Mouse (Mus musculus) retina, postnatal 7 days (tissue): ENCODE results near the gene Kif26a.

Source experiments
- DNase-seq: peaks from one replicate; pipeline ENCODE4 v3.0.0-alpha.2; 2012; ENCODE audit warnings: low read depth, low spot score

The Kif26a gene

GRCm38 (mm10) chr12:112217681-112218080, 71.7 kb downstream of the Kif26a start:
- no peak for DNase-seq

- no peak for DNase-seq
Observed at GRCm38 (mm10) chr12:112221290-112221689, 75.3 kb downstream of the Kif26a start.

- DNase-seq, result no peak
Observed at GRCm38 (mm10) chr12:112221754-112222439, 75.9 kb downstream of the Kif26a start.

- no peak for DNase-seq
Observed at GRCm38 (mm10) chr12:112223721-112224337, 77.8 kb downstream of the Kif26a start.

GRCm38 (mm10) chr12:112226238-112226637, 80.2 kb downstream of the Kif26a start:
- DNase-seq, result no peak

- no peak for DNase-seq
Observed at GRCm38 (mm10) chr12:112226656-112227055, 80.6 kb downstream of the Kif26a start.

GRCm38 (mm10) chr12:112229084-112229483, 83.1 kb downstream of the Kif26a start:
- no peak for DNase-seq

GRCm38 (mm10) chr12:112230196-112230595, 84.2 kb downstream of the Kif26a start:
- DNase-seq, result no peak
